Mouse (Mus musculus) adrenal gland, postnatal 36 days (tissue): ENCODE measurements around the gene Mrpl23. TPM values are rescaled to one million over a fixed set of nuclear protein-coding genes. Genes with fewer than 3 reads are reported as not detected.

Experiments used
- DNase-seq, 2 experiments: peaks; one replicate each; pipeline ENCODE4 v3.0.0; 2021; ENCODE audit warnings: mixed read lengths in 1 of 2
- long read RNA-seq, 2 experiments: library from polyadenylated mRNA; stranded (forward); transcript quantifications; one replicate each; pipeline ENCODE4 v2.0.0; 2021; ENCODE audit warnings: borderline sequencing depth in 2 of 2
- total RNA-seq, 2 experiments: library from RNA; stranded (reverse); gene quantifications; 2 replicates each; pipeline ENCODE4 v1.2.3; 2021

The Mrpl23 gene
- 1 to 10 TPM; 6.2 to 8.1 TPM for total RNA-seq
- long read RNA-seq, experiment 1, transcript Mrpl23-201 (5 exons, 692 nt): major isoform, 78 of 99 reads
- long read RNA-seq, experiment 1, partial matches to known transcripts: 0 of 99 reads
- long read RNA-seq, experiment 1, other reads (novel, unspliced or antisense): 20 of 99 reads
- long read RNA-seq, experiment 2, transcript Mrpl23-201 (5 exons, 692 nt): major isoform, 40 of 47 reads
- long read RNA-seq, experiment 2, partial matches to known transcripts: 3 of 47 reads
- long read RNA-seq, experiment 2, other reads (novel, unspliced or antisense): 4 of 47 reads

- no peak for DNase-seq
These were observed at the start of gene Mrpl23 for GRCm38 (mm10) chr7:142532671-142533058. Gene Mrpl23, plus strand, starts transcription at chr7:142532686.

GRCm38 (mm10) chr7:142483136-142483535 is 49.4 kb upstream of the Mrpl23 start:
- DNase-seq: no peak

- DNase-seq: no peak
These were observed 47.7 kb upstream of the Mrpl23 start for GRCm38 (mm10) chr7:142484780-142485179.

- no peak for DNase-seq
These were observed 45.7 kb upstream of the Mrpl23 start for GRCm38 (mm10) chr7:142486751-142487162.

GRCm38 (mm10) chr7:142487341-142487859 is 45.1 kb upstream of the Mrpl23 start:
- peak; percentile 27 to 61 for DNase-seq

GRCm38 (mm10) chr7:142488053-142488452 is 44.4 kb upstream of the Mrpl23 start:
- no peak for DNase-seq

GRCm38 (mm10) chr7:142493535-142493934 is 39.0 kb upstream of the Mrpl23 start:
- no peak for DNase-seq

GRCm38 (mm10) chr7:142496158-142496557 is 36.3 kb upstream of the Mrpl23 start:
- no peak for DNase-seq

GRCm38 (mm10) chr7:142496800-142497199 is 35.7 kb upstream of the Mrpl23 start:
- DNase-seq: no peak

- DNase-seq: peak; percentile 15 to 32
These were observed 34.7 kb upstream of the Mrpl23 start for GRCm38 (mm10) chr7:142497775-142498174.

GRCm38 (mm10) chr7:142498575-142498974 is 33.9 kb upstream of the Mrpl23 start, which contains the start of gene Tnnt3:
Gene Tnnt3, plus strand, starts transcription at chr7:142498836.
- no peak for DNase-seq

- DNase-seq: no peak
These were observed 33.3 kb upstream of the Mrpl23 start for GRCm38 (mm10) chr7:142499010-142499721.

- DNase-seq: no peak
These were observed 32.5 kb upstream of the Mrpl23 start for GRCm38 (mm10) chr7:142500032-142500431.

GRCm38 (mm10) chr7:142503206-142503605 is 29.3 kb upstream of the Mrpl23 start:
- DNase-seq: no peak

- DNase-seq: no peak
These were observed 26.5 kb upstream of the Mrpl23 start for GRCm38 (mm10) chr7:142505942-142506341.

- no peak for DNase-seq
These were observed 26.0 kb upstream of the Mrpl23 start for GRCm38 (mm10) chr7:142506501-142506900.

- DNase-seq: no peak
These were observed 25.0 kb upstream of the Mrpl23 start for GRCm38 (mm10) chr7:142507453-142507852.

- DNase-seq: no peak
These were observed 23.0 kb upstream of the Mrpl23 start for GRCm38 (mm10) chr7:142509518-142509917.

- DNase-seq: no peak
These were observed 22.3 kb upstream of the Mrpl23 start for GRCm38 (mm10) chr7:142510021-142510777.

GRCm38 (mm10) chr7:142514048-142514447 is 18.4 kb upstream of the Mrpl23 start:
- DNase-seq: no peak

- no peak for DNase-seq
These were observed 16.1 kb upstream of the Mrpl23 start for GRCm38 (mm10) chr7:142516221-142516978.

GRCm38 (mm10) chr7:142517531-142517930 is 15.0 kb upstream of the Mrpl23 start:
- no peak for DNase-seq
